Mouse (Mus musculus) heart, postnatal 0 days (tissue): ENCODE data around the gene Arpc5l. TPM values are rescaled to one million over a fixed set of nuclear protein-coding genes. Genes with fewer than 3 reads are reported as not detected.

ENCODE experiments used
- ATAC-seq: fragments of 200-750 bp; cut with Nextera tagmentation; 2 replicates; pipeline ENCODE4 v1.8.0; 2017; ENCODE audit warnings: low read depth, moderate number of reproducible peaks, moderate library complexity; ENCODE audit not compliant: insufficient read depth
- DNase-seq: peaks from one replicate; pipeline ENCODE4 v3.0.0-alpha.2; 2016; ENCODE audit warnings: low spot score
- H3K27ac ChIP-seq: fragments of 300-500 bp; sonication (generic); 2 replicates; pipeline ENCODE4 v1.5.1; 2014; ENCODE audit warnings: low read depth, mild to moderate bottlenecking
- H3K27me3 ChIP-seq: fragments of 300-500 bp; sonication (generic); 2 replicates; pipeline ENCODE4 v1.6.1; 2014; ENCODE audit warnings: low read length, mixed read lengths; ENCODE audit not compliant: control insufficient read depth, insufficient read depth
- H3K36me3 ChIP-seq: fragments of 300-500 bp; sonication (generic); replicated peaks from 2 replicates; pipeline ENCODE4 v1.6.1; 2014; ENCODE audit warnings: low read length, mixed read lengths; ENCODE audit not compliant: control insufficient read depth, insufficient read depth
- H3K4me1 ChIP-seq: fragments of 300-500 bp; sonication (generic); 2 replicates; pipeline ENCODE4 v1.6.1; 2014; ENCODE audit warnings: antibody characterized with exemption; ENCODE audit not compliant: control insufficient read depth, insufficient read depth
- H3K4me2 ChIP-seq: fragments of 300-500 bp; sonication (generic); 2 replicates; pipeline ENCODE4 v1.6.1; 2014; ENCODE audit warnings: low read depth, mild to moderate bottlenecking, low read length, moderate library complexity
- H3K4me3 ChIP-seq: fragments of 300-500 bp; sonication (generic); 2 replicates; pipeline ENCODE4 v1.5.1; 2014; ENCODE audit warnings: low read depth, low read length
- H3K9ac ChIP-seq: fragments of 300-500 bp; sonication (generic); replicated peaks from 2 replicates; pipeline ENCODE4 v1.6.1; 2014; ENCODE audit warnings: low read depth, low read length, mixed read lengths
- H3K9me3 ChIP-seq: fragments of 300-500 bp; sonication (generic); replicated peaks from 2 replicates; pipeline ENCODE4 v1.6.1; 2016; ENCODE audit warnings: low read length; ENCODE audit not compliant: control insufficient read depth
- CTCF ChIP-seq: IDR thresholded peaks from 2 replicates; pipeline ENCODE4 v1.5.1; 2016; ENCODE audit warnings: antibody characterized with exemption, control low read depth, low read depth
- EP300 ChIP-seq: IDR thresholded peaks from 2 replicates; pipeline ENCODE4 v1.6.1; 2016; ENCODE audit warnings: antibody characterized with exemption, low read depth
- WGBS: fragments of 180-500 bp; shearing (Covaris S2); extraction: QIAGEN DNeasy Blood & Tissue Kit; methylation state at CpG from one replicate; pipeline ENCODE4 v1.1.7; 2014; 5-methylcytosine and 5-hydroxymethylcytosine counted together
- polyA plus RNA-seq: library from polyadenylated mRNA; unstranded; fragments of >200 nt; fragmentation: Nextera tagmentation; extraction: Ambion mirVana; gene quantifications from 2 replicates; pipeline ENCODE4 v1.2.1, GENCODE M21; 2015
- total RNA-seq: library from RNA; depleted of rRNA; stranded (reverse); fragments of >200 nt; gene quantifications from 2 replicates; pipeline ENCODE4 v1.2.3, GENCODE M21; 2014; ENCODE audit warnings: low replicate concordance

Arpc5l gene
- total and polyA plus RNA-seq, 2 experiments from 2014 or later = 36.2 to 83.0 TPM

- Histone ChIP-seq H3K4me2 (no peak overlapping the region), H3K4me1 (peaks cover 23% of the 10 kb centered on the region; the same call in 1 of the 2 replicates), H3K36me3 (peaks cover 36% of the 10 kb centered on the region), H3K27me3 (no peaks in the 10 kb centered on the region), H3K9ac (no peak overlapping the region), H3K4me3 (no peak overlapping the region), H3K9me3 (no peaks in the 10 kb centered on the region), H3K27ac (peak overlapping the region; percentile 43; the same call in 1 of the 2 replicates)
- ATAC-seq (no peak), DNase-seq (no peak)
- TF ChIP-seq EP300 = no peak
- TF ChIP-seq CTCF = no peak
Observed at GRCm38 (mm10) chr2:39011264-39011663, 6.1 kb downstream of the Arpc5l start.

- peaks cover 42% of the 10 kb centered on the region for H3K36me3 ChIP-seq
- WGBS = 77% methylated on average over 3 of the region's 3 CpGs
- H3K4me1 ChIP-seq = peaks cover 23% of the 10 kb centered on the region; the same call in 1 of the 2 replicates
- H3K4me2 ChIP-seq = no peak overlapping the region
- H3K9me3 ChIP-seq = no peaks in the 10 kb centered on the region
- H3K9ac ChIP-seq = no peak overlapping the region; the same call in 1 of the 2 replicates
- H3K27me3 ChIP-seq = no peaks in the 10 kb centered on the region
- ATAC-seq (no peak), DNase-seq (no peak)
- TF ChIP-seq CTCF (no peak), EP300 (no peak)
- no peak overlapping the region for H3K4me3 ChIP-seq
- H3K27ac ChIP-seq = peak overlapping the region; percentile 43; the same call in 1 of the 2 replicates
Observed at GRCm38 (mm10) chr2:39011971-39012370, 6.8 kb downstream of the Arpc5l start.

GRCm38 (mm10) chr2:39012768-39013279, 7.7 kb downstream of the Arpc5l start:
- no peak overlapping the region for H3K9ac ChIP-seq
- no peak overlapping the region for H3K4me2 ChIP-seq
- 73% methylated on average over 7 of the region's 7 CpGs for WGBS
- no peaks in the 10 kb centered on the region for H3K27me3 ChIP-seq
- peaks cover 51% of the 10 kb centered on the region for H3K36me3 ChIP-seq
- peaks cover 23% of the 10 kb centered on the region; the same call in 1 of the 2 replicates for H3K4me1 ChIP-seq
- H3K4me3 ChIP-seq = no peak overlapping the region
- no peak overlapping the region for H3K27ac ChIP-seq
- no peak for DNase-seq
- no peak for TF ChIP-seq EP300
- TF ChIP-seq CTCF = no peak
- ATAC-seq = no peak
- H3K9me3 ChIP-seq = no peaks in the 10 kb centered on the region

GRCm38 (mm10) chr2:39016581-39016980, 11.4 kb downstream of the Arpc5l start:
- 75% methylated on average over 3 of the region's 3 CpGs for whole genome bisulfite sequencing
- Histone ChIP-seq H3K4me2 (no peak overlapping the region), H3K4me1 (0 out of 2 replicates have a peak, but pooled peaks cover 1% of the 10 kb centered on the region), H3K27ac (no peak overlapping the region), H3K27me3 (no peaks in the 10 kb centered on the region), H3K9me3 (no peaks in the 10 kb centered on the region), H3K9ac (no peak overlapping the region), H3K4me3 (no peak overlapping the region), H3K36me3 (peaks cover 84% of the 10 kb centered on the region)
- no peak for DNase-seq
- no peak for ATAC-seq
- TF ChIP-seq EP300 (no peak), CTCF (no peak)

GRCm38 (mm10) chr2:39020004-39020403, 14.9 kb downstream of the Arpc5l start:
- TF ChIP-seq CTCF = no peak
- H3K4me2 ChIP-seq = no peak overlapping the region
- H3K36me3 ChIP-seq = peaks cover 91% of the 10 kb centered on the region
- ATAC-seq (no peak), DNase-seq (no peak)
- H3K4me1 ChIP-seq = no peaks in the 10 kb centered on the region
- no peak overlapping the region for H3K27ac ChIP-seq
- H3K9ac ChIP-seq = no peak overlapping the region
- no peak overlapping the region for H3K4me3 ChIP-seq
- no peaks in the 10 kb centered on the region for H3K27me3 ChIP-seq
- WGBS = 71% methylated on average over 1 of the region's 1 CpGs
- no peaks in the 10 kb centered on the region for H3K9me3 ChIP-seq

- Histone ChIP-seq H3K27me3 (no peaks in the 10 kb centered on the region), H3K4me2 (no peak overlapping the region), H3K4me1 (no peaks in the 10 kb centered on the region), H3K4me3 (no peak overlapping the region), H3K9me3 (no peaks in the 10 kb centered on the region), H3K9ac (no peak overlapping the region), H3K36me3 (peaks cover 82% of the 10 kb centered on the region), H3K27ac (no peak overlapping the region)
- 95% methylated on average over 1 of the region's 1 CpGs for WGBS
- TF ChIP-seq EP300 (no peak), CTCF (no peak)
- DNase-seq = no peak
- no peak for ATAC-seq
Observed at GRCm38 (mm10) chr2:39031611-39032010, 26.5 kb downstream of the Arpc5l start.
